Mouse (Mus musculus) heart, adult 8-10 months (tissue): Measurements from ENCODE around the gene C1qtnf1. TPM values are rescaled to one million over a fixed set of nuclear protein-coding genes. Genes with fewer than 3 reads are reported as not detected.
"Not testable (repeated sequence)": the region's sequence is repeated elsewhere in the genome, so short reads cannot be mapped to it uniquely, and the experiment has no call there.

Experiments used
- DNase-seq: peaks from one replicate; pipeline ENCODE4 v3.0.0; 2022; ENCODE audit warnings: low spot score
- total RNA-seq, 4 experiments: library from RNA; stranded (reverse); gene quantifications; 2 replicates each; pipeline ENCODE4 v1.2.4; 2022

C1qtnf1 gene
- total RNA-seq = 10 to 100 TPM; 13.5 to 15.3 (median 13.8) TPM

DNA sequence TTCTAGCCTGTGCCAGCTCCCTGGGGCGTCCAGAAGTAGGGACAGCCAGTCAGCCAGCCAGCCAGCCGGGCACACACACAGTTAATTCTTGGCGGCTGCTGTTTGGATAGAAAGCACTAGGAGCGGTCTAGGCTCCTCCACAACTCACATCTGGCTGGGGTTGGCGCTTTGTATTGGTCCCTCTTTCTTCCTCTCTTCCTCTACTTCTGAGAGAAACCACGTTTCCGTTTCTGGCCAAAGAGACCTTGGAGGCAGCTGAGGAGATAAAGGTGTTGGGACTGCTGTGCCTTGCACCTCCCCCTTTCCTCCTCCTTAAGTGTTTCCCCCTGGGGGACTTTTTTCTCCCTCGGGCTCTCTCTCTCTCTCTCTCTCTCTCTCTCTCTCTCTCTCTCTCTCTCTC, at the start of gene C1qtnf1:
C1qtnf1 (plus strand) TSS at position 218 of the 400 bp plus-strand sequence.
- peak; percentile 54 for DNase-seq

DNA sequence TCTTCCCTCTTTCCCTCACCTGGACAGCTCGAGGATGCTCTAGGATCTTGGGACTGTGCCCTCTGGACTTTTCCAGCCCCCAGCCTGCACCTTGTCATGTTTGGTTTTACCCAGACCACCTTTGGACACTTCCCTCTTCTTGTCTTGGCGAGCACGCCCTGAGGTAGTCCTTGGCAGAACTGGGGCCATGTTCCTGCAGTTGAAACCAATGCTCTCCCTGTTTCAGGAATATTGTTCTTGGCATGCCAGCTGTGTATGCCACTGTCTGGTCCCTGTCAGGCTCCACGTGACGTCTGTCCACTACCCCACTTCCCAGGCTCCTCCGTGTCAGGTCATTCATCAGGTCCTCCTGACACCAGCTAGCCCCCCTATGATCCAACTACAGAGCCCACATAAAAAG, 49.3 kb upstream of the C1qtnf1 start:
- no peak for DNase-seq

DNA sequence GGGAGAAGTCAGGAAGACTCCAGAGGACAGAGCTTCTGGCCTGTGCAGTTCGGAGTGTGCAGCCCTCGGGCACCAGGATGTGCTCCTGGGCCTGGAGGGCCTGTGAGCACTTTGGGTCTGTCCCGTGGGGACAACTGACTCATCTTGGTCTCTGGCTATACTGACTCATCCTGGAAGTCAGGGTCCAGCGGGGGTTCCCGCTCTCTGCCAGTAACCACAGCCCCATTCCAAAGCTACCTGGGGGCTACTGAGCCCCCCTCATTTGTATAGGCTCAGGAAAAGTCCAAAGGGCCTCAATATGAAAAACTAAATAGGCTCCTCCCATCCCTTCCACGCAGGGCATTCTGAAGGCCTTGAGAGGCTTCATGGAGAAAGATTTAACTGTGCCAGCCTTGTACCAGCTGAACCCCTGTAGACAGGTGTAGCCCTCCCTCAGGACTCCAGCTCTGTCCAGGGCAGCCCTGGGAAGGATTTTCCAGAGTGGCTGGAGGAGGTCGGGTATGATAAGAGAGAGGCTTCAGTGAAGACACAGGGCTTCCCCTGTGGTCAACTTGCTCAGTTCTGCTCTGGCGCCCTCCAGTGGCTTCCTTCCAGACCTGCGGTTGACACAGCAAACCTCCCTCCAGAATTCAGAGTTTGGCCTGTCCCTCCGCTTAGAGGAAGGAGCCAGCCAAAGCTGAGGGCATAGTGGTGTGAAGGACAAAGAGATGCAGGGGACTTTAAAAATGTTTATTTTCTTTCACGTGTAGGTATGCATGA, 48.6 kb upstream of the C1qtnf1 start:
- DNase-seq = peak; percentile 91

DNA sequence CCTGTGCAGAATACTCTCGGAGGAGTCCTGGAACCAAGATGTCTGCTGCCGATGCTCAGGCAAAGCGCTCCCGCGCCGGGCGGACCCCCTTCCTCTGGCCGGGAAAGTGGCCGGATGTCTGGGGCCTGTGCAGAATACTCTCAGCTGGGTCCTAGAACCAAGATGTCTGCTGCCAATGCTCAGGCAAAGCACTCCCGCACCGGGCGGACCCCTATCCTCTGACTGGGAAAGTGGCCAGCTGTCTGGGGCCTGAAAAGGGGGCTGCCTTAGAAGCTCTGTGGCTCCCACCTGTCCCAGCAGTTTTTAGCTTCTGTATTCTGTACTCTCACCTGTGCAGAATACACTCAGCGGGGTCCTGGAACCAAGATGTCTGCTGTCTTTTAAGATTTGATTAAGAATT, 40.2 kb upstream of the C1qtnf1 start:
- DNase-seq = not testable (repeated sequence)

DNA sequence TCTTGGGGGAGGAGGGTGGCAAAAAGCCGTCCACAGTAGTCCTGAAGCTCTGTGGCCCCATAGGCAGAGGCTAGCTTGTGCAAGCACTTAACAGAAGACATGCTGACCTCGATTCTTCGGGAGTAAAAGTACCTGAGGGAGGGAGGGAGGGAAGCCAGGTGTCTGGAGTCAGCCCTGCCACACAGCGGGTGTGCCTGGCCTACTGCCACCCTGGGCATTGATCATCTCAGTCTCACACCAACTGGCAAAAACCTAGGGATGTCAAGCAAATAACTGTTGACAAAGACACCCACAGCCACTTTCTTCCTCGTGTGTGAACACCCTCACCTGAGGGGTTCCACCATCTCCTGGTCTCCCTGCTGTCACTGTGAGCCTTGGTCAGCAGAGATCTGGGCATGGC, 34.0 kb upstream of the C1qtnf1 start:
- DNase-seq = no peak

DNA sequence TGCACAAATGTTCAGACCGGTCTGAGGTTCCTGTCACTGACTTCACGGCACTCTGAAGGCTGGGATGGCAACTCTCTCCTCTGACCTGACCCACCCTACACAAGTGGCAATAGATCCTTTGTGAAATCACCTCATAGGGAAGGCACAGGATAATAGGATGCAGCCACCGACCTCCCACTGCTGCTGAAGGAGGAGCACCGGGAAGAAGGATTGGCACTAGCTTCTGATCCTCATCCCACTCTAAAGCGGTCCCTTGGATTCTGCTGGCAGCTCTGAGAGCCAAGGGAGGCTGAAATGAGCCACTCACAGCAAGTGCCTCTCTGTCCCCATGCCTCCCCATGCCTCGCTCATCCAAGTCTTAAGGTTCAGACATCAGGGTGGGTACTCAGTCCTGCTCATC, 33.5 kb upstream of the C1qtnf1 start:
- no peak for DNase-seq

DNA sequence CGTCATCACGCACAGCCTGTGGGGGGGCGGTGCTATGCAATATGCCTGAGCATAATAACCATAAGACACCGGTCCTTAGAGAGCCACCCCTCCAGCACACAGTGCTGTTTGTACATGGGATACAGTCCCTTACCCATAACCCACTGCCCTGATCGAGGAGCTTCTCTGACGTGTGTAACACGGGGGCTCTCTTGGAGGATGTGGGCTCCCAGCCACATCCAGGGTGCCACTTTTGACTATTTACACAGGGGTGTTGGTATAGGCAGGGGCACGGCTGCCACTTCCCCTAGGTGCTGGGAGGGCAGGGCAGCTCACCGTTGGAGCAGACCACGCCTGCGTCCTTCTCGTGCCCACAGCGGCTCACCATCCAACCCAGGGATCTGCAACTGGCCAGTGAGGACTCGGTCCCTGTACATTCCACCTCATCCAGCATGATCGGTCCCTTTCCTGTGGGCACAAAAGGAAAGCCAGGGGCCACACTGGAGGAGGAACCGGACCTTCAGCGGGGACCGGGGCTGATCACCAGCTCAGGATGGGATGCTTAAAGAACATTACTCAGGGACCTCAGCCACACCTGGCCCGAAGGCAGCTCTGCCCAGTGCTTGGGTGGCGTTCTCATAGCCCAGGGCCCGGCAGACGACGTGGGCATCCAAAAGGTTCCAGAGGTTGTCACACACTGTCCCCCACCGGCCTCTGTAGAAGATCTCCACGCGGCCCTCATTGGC, 30.0 kb upstream of the C1qtnf1 start:
- DNase-seq = no peak

DNA sequence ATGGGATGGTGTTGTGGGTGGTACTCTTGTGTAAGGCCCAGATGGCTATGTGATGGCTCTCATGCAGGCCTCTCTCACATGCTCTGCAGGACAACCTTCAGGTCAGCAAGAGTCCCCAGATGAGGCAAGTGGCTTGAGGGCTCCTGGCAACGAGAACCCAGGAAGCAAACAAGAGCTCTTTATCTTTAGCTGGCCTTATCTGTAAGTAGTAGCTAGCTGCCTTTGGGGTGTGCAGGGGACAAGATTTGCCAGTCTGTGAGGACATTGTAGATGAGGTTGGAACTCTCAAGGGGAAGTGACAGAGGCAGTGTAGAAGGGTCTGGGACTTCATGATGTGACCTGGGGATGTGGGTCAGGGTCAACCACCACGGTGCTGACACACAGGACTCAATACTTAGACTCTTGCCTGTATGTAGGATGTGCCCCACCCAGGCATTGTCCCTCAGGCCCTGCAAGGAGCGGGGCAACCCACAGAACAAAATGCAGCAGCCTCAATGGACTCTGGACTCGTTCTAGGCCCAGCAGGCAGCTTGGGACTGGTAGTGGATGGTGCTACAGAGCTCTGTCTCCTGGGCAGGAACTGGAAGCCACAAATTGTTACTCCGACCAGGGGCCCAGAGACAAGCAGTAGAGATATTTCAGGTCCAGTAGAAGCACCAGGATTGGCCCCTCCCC, 28.0 kb upstream of the C1qtnf1 start:
- no peak for DNase-seq

DNA sequence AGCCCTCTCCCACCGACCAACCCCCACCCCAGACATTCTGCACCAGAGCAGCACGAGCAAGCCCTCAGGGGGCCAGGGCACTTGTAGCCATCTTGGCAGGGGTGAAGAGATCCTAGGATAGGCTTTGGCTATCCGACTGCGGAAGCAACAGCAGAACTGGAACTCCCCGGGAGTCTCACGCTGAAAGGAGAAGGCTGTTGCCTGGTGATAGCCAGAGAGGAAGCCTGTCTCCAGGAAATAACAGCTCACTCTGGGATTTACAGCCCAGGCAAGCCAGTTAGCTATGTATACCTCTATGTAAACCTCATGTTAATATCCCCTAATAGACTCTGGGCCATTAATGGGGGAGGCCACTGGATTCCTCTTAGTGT, 27.5 kb upstream of the C1qtnf1 start:
- DNase-seq = peak; percentile 64

DNA sequence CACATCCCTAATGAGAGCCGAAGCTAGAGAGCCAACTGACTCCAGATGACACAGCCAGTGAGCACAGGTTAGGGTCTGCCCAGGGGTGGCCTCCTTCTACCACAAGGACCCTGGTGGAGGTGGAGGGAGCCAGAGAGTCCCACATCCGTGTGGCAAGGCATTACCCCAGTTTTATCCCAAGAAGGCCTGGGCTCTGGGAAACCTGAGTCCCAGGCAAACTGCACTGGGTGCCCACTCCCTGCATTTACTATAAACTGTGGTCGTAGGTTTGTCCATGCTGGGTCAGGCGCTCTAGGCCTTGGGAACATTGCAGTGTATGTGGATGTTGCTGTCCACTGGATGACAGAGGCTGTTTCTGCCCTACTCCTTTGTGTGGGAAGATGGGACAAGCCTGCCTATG, 26.8 kb upstream of the C1qtnf1 start:
- no peak for DNase-seq

DNA sequence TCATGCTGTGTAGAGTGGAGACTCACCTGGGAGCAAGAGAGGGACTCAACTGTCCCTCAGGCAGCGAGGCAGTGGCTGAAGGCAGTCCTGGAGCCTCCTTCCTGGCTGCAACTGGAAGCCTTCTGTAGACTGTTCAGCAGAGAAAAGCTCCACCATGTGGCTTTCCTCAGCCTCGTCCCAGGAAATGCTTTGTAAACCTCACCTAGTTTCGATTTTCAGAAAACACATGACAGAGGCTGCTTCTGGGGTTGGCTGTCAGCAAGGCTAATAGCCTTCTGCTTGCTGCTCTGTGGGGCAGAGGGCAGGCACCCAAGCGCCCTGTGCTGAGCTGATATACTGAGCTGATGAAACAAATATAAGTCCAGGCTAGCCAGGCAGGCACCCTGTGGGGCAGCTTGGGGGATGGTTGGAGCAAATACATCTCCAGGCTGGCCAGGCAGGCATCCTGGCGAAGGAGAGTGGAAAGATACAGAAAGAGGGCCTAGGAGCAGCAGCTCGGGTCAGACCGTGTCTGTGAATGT, 26.2 kb upstream of the C1qtnf1 start, which contains the start of gene Lgals3bp:
Lgals3bp (minus strand) TSS at position 333 of the 521 bp plus-strand sequence.
- DNase-seq = peak; percentile 84

DNA sequence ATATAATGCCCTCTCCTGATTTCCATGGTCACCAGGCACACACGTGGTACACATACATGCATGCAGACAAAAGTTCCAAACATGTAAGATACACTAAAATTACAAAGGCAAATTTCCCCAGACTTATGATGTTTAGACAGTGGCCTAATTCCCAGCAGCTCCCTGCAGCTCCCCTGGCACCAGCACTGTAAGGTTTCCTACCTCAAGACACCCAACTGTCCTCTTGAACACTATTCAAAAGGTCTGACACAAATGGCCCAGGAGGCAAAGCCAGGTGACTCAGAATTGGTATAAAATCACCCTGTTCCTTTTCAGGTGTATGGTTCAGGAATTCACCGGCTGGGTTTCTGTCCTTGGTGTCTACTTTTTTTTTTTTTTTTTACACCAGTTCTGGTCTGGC, 24.8 kb upstream of the C1qtnf1 start:
- no peak for DNase-seq

DNA sequence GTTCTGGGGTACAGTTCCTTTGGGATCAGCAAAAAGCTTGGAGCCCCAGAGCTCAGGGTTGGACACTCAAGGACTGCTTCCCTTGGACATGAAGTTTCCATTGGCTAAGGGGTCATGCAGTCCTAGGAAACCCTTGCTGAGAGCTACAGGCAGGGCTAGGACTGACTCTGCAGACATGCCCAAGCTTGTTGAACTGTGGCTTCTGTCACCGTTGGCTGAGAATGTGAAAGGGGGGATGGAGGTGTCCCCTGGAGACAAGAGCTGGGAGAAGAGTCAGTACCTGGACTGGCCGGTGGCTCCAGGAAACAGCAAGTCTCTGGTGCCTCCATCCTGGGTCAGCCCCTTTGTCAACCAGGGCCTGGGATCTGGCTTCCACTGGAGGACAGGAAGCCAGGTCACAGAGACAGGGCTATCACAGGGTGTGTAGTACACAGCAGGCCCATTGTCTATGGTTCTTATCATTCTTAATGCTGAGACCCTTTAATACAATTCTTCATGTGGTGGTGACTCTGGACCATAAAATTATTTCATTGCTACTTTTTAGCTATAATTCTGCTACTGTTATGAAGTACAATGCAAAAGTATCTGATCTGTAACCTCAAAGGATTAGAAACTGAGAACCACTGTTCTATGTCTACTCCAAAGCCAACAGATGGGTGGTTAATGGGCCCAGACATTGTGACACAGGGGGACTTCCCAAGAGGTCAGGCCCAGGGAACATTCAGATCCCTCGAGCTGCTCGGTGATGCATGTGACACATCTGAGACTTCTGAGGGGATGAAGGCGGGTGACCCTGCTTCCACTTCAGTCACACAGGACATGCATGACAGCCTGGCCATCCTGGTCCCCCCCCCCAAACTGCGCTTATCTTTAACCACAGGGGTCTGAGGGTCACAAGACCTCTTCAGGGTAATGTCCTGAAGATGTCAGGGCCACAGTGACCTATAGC, 23.8 kb upstream of the C1qtnf1 start:
- no peak for DNase-seq

DNA sequence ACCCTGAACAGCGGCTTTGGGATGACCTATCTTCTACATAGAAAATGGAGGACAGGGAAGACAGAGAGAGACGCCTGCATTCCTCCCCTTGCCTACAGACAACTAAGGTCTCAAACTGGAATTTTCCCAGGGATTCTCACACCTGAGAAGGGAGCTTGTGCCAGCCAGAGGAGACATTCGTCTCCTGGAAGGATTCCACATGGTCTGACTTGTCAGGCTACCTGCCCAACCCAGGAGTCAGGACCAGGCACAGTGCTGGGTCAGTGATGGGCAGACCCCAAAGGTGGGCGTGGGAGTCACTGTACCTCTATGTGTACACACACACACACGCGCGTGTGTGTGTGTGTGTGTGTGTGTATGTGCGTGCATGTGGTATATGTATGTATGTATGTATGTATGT, 22.7 kb upstream of the C1qtnf1 start:
- DNase-seq = no peak

DNA sequence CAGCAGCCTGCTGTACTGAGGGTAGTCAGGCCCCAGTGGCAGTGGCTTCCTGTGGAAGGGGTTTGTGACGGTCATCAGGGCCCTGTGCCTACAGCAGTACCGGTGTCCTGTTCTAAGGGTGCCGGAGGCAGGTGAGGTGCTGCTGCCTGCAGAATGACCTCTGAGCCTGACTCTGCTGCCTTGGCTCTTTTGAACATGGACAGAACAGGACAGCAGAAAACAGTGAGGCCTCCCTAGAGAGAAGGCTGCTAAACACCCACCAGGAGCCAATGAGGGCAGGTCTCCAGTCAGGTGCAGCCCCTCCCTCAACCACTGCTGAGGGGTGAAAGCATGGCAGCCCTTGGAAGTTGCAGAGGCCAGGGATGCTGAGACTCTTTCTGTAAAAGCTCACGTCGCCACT, 21.5 kb upstream of the C1qtnf1 start:
- no peak for DNase-seq

DNA sequence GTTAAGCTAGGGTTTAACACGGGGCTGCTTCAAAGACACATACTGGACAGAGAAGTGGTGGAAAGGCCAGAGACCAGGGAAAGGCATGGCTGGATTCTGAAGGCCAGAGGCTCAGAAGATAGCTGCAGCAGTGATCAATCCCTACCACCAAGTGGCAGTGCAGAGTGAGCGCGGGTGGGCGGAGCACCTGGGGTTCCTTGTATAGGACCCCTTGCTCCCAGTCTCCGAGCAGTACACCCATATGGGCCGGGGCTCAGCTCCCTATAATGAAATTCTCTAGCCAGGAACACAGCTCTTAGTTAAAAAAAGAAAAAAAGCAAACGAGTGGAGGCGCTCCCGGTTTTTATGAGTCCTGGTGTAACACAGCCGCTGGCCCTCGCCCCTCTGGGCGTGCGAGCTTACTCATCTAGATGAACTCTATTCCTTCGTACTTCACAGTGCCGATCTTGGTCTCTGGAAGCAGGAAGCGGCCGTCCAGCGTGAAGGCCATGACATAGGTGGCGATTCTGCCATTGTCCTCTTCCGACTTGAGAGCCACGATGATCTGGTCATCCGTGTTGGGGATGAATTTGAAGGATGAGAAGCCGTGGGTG, 20.6 kb upstream of the C1qtnf1 start:
- DNase-seq = no peak

DNA sequence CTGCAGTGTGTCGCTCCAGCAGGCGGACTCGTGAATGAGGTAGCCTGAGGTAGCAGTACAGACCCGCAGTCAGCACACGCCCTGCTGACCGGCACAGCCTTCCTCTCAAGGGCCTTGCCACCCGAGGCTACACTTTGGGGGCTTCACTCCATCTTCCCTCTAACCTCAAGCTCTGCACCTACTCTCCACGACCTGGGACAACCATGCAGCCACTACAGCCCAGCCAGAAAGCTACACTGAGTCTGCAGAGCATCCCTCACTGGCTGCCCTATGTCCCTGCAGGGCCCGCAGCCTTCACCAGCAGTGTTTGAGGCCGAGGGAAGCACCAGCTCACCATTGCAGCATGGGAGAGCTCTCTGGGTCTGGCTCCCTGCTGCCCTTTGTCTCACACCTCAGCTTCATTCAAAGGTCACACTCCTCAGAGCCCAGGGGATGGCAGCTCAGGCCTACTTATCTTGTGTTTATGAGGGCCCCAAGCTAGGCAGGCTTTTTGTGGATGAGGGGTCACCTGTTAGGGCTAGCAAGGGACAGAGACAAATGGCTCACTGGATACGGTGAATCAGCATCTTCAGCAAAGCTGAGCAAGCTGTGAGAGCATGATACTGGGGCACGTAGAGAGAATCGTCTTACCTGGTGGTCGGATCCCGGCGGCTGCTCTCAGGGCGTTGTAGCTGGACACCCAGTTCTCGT, 19.8 kb upstream of the C1qtnf1 start:
- DNase-seq = no peak

DNA sequence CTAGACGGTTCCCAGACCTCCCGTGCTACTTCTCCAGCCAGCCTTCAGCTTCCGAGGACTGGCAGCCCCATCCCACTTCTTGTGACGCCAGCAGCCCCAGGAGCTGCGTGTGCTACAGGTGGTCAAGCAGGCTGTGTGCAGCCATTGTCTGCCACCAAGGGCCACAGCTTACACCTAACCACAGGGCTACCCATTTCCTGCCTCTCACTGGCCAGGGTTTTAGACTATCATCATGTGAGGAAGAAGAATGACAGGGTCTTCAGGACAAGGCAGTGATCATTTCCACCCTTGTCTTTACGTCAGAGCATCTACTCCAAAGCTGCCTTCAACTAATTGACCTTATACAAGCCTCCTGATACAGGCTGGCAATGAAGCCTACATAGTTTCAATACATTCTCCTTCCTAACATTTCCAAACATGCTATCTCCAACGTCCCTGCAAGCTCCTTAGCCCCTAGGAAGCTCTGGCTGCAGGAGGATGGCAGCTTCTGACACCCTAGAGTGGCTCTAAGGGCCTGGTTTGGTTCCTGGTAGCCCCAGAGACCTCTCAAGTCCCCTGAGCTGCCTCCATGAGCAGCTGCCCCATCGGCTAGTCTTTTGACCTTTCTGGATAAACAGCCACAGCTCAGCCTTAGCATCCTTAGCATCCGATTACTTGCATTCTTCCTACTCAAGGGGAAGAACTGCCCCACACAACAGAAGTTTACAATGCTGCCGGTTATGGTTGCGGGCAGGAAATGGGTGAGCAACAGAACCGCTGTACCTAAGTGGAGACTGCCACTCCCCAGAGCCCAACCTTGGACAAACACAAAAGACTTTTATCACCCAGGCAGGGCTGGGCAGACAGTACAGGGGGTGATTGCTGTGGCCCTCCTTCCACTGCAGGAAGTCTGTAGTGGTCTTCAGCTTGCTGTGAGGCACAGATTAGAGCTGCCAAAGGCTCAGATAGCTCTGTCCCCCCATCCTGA, 18.6 kb upstream of the C1qtnf1 start:
- no peak for DNase-seq

DNA sequence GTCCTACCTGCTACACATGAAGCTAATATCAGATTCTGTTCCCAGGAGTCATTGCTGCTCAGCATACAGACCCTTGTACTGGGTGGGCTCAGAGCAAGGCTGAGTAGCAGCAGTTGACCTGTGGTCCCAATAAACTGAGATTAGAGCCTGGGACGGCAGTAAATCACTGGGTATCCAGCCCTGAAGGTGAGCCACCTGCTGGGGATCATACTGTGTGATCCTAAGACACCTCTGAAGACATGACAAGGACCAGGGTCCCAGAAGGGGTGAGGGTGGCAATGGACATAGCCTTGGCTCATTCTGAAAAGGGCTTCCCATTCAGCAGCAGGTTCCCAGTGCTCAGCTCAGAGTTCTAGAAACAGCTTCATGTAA, 17.9 kb upstream of the C1qtnf1 start:
- DNase-seq = no peak
